Mouse (Mus musculus) ZHBTc4 (cell line): ENCODE results near the gene Rad9a.

Experiments
- DNase-seq: peaks from one replicate; pipeline ENCODE4 v3.0.0-alpha.2; 2011; ENCODE audit warnings: low read depth, low spot score

Rad9a gene

GRCm38 (mm10) chr19:4193129-4193528 lies 8.3 kb downstream of the Rad9a start:
- DNase-seq = no peak

GRCm38 (mm10) chr19:4192251-4192985 lies 9.0 kb downstream of the Rad9a start:
- DNase-seq = no peak

DNA sequence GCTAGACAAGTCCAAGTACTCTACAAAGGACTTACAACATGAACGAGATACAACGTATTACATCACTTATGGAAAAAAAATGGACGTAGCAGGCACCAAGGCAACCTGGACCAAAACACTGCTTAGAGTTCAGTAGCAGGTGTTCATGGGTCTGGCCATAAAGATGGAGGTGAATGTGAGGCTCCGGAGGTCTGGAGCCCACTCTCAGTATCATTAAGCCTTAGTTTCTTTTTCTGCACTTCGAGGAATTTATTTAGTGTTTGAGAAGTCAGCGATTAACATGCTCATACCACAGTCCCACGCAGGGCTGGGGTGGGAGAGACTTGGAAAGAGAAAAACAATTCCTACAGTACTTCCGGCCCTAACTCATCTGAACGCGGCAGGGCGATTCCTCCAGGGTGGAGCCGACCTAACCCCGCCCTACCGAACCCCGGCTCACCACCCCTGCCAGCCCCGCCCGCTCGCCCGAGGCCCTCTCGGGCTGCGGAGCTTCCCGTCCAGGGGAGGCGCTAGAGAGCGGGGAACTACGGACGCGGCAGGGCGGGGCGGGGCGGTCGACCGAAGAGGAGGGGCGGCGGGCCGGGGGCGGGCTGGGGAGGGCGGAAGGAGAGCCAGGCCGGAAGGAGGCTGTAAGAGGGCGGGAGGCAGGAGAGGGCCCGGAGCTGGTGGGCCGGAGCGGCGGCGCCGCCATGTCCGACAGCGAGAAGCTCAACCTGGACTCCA lies 9.8 kb downstream of the Rad9a start, which contains the start of gene Ppp1ca:
Gene Ppp1ca, plus strand, starts transcription at position 538 of the 723 bp plus-strand sequence.
- DNase-seq = peak; percentile 97

GRCm38 (mm10) chr19:4190831-4191334 lies 10.6 kb downstream of the Rad9a start, which contains the start of gene Tbc1d10c:
Gene Tbc1d10c, minus strand, starts transcription at chr19:4191284.
- DNase-seq = no peak

GRCm38 (mm10) chr19:4189051-4189620 lies 12.3 kb downstream of the Rad9a start:
- no peak for DNase-seq

GRCm38 (mm10) chr19:4187303-4187702 lies 14.2 kb downstream of the Rad9a start:
- no peak for DNase-seq

- peak; percentile 61 for DNase-seq
Observed at GRCm38 (mm10) chr19:4184976-4185975, 16.2 kb downstream of the Rad9a start.

- DNase-seq = no peak
Observed at GRCm38 (mm10) chr19:4183689-4184088, 17.8 kb downstream of the Rad9a start.

DNA sequence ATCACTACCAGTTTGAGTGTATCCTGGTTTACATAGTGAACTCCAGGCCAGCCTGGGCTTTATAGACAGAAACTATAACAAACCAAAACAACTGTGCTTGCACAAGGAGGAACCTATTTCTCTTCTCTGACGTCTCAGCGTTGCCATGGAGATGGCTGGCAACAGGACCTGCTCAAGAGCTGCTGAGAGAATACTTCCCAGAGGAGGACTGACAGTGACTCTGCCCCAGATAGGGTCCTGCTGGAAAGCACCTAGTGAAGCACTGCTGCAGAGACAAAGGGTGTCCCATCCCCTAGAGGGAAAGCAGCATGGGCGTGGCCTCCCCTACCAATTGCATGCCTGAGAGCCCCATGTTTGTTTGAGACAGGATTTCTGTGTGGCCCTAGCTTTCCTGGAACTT lies 19.6 kb downstream of the Rad9a start:
- peak; percentile 71 for DNase-seq

DNA sequence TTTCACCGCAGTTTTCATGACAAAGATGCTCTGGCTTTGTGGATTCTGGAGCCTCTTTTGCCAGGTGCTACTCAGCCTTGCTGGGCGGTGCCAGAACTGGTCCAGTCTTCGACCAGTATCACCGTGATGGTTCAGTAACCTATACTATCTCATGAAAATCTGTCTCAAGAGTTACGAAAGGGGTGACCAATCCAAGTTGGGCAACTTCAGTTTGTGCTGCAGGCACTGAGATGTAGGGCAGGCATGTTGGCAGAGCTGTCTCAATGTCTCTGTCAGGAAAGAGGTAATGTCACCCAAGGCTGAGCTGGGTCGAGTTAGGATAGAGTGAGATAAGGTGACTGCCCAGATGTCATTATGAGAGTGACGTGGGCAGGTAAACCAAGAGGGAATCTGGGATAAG lies 21.1 kb downstream of the Rad9a start:
- no peak for DNase-seq

DNA sequence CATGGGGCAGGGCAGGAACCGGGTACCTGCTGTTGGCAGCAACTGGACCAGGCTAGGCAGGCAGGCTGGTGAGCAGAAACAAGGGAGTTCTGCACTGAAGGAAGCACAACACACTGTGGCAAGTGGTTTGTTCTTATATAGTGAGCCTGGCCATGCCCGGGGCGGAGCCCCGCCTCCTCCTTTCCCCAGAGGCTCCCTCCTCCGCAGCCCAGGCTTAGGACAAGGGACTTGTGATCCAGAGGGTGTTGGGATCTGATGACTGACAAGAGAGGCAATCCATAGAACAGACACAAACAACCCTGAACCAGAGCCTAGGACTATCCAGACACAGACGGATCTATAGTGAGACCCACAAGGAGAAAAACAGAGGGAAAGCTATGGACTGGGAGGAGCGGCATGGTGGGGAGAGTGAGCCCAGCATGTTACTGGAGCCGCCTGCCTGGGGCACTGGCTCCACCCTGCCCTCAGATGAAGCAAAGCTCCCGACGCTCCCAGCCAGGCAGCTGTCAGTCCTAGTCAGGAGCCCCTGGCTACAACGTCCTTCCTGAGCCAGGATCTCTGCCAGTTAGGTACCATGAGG lies 26.0 kb downstream of the Rad9a start, which contains the start of gene Carns1:
Gene Carns1, minus strand, starts transcription at position 112 of the 580 bp plus-strand sequence.
- peak; percentile 57 for DNase-seq

GRCm38 (mm10) chr19:4172925-4173324 lies 28.5 kb downstream of the Rad9a start:
- DNase-seq = no peak

- no peak for DNase-seq
Observed at GRCm38 (mm10) chr19:4171393-4172290, 29.8 kb downstream of the Rad9a start.

DNA sequence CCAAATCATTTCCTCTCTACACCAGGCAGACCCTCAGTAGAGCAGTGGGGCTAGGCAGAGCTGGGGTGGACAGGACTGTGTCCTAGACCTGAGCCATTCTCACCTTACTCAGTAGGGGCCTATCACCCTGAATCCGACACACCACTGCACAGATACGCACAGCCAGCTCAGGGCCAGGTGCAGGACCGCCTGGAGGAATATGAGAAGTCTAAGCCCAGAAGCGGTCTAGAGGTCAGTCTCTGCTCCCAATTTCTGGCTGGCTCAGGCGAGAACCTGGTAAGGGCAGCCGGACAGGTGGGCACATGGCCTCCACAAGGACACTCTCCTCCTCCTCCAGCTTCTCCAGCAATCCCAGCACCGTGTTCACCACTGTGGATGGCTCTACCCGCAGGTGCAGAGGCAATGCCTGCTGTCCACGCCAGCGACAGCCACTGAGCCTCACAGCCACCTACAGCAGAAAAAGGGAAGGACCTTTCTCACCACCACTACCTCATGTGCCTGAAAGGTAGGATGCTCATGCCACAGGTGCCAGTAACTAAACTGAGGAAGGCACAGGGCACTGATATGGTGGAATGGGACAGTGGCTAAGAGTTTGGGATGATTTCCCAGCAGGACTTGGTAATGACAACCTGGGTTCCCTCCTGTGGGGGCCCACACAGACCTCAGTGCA lies 30.6 kb downstream of the Rad9a start:
- DNase-seq = no peak

DNA sequence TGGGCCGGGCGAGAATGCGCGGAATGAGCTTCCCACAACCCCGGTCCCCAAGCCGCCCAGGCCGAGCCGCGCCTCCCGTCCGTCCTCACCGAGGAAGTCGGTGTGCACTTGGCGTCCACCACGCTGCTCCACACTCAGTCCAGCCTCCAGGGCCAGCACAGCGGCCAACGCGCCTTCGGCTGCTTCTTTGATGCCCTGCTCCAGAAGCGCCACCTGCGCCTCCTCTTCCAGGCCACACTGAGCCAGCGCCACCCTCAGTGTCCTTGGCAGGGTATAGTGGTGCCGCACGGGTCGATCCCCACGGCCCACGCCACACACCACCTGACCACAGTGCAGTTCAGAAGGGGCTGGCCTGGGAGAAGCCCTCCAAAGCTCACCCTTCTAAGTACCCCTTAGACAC lies 31.7 kb downstream of the Rad9a start:
- no peak for DNase-seq

GRCm38 (mm10) chr19:4169378-4169784 lies 32.1 kb downstream of the Rad9a start:
- DNase-seq = peak; percentile 99

- no peak for DNase-seq
Observed at GRCm38 (mm10) chr19:4166678-4167476, 34.6 kb downstream of the Rad9a start.

DNA sequence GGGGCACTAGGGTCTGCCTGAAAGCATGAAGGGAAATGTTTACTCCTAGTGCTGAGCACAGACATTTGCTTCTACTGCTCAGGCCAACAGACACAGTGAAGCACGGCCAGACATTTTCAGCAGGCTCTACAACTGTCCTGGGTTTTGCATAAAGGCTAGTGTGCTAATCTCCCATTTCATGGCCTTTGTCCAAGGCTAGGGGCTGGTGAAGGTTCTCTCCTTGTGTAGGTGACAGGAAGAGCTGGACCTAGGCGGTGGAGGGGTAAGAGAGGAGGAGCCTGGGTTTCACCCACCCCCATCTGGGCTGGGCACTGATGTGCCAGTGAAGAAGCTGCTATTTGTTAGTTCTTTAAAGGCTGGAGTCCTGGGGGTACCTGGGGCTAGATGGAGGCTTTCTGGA lies 36.7 kb downstream of the Rad9a start:
- no peak for DNase-seq
